Mouse (Mus musculus): Measurements from ENCODE around the gene Tulp2. TPM values are rescaled to one million over a fixed set of nuclear protein-coding genes. Genes with fewer than 3 reads are reported as not detected.

Gene Tulp2
- polyA plus RNA-seq, 1 experiment from 2014 or later: 1.1 TPM

- DNase-seq (ENCODE audit: low spot score) (peak; percentile 74), ATAC-seq (ENCODE audit: insufficient number of reproducible peaks, low FRiP score, low TSS enrichment, low read depth) (peak; percentile 72)
- H3K27ac ChIP-seq (replicated peaks; ENCODE audit: low read depth, low read length): no peak overlapping the region
- H3K36me3 ChIP-seq (ENCODE audit: control insufficient read depth, insufficient read depth, low read length): no peaks in the 10 kb centered on the region
- peak overlapping the region; percentile 38 for H3K4me3 ChIP-seq (ENCODE audit: low read depth, low read length)
- H3K4me1 ChIP-seq (ENCODE audit: control insufficient read depth, insufficient read depth, low read length): 0 out of 2 replicates have a peak, but pooled peaks cover 5% of the 10 kb centered on the region
- peak overlapping the region; percentile 65 for H3K4me2 ChIP-seq (ENCODE audit: low read depth, severe bottlenecking)
- no peaks in the 10 kb centered on the region for H3K9me3 ChIP-seq (ENCODE audit: control insufficient read depth, low read length)
- H3K9ac ChIP-seq (ENCODE audit: low read length): peak overlapping the region; percentile 40
- WGBS: 3% methylated on average over 29 of the region's 29 CpGs
- H3K27me3 ChIP-seq (ENCODE audit: control insufficient read depth, insufficient read depth, low read length): no peaks in the 10 kb centered on the region
Observed at GRCm38 (mm10) chr7:45538163-45539041, 56.7 kb downstream of the Tulp2 start.

GRCm38 (mm10) chr7:45539095-45539494 is 57.4 kb downstream of the Tulp2 start:
- WGBS: 80% methylated on average over 3 of the region's 3 CpGs
- Histone ChIP-seq H3K9me3 (ENCODE audit: control insufficient read depth, low read length) (no peaks in the 10 kb centered on the region), H3K36me3 (ENCODE audit: control insufficient read depth, insufficient read depth, low read length) (no peaks in the 10 kb centered on the region), H3K4me2 (ENCODE audit: low read depth, severe bottlenecking) (no peak overlapping the region; the same call in 1 of the 2 replicates), H3K4me3 (ENCODE audit: low read depth, low read length) (no peak overlapping the region), H3K9ac (ENCODE audit: low read length) (no peak overlapping the region), H3K4me1 (ENCODE audit: control insufficient read depth, insufficient read depth, low read length) (0 out of 2 replicates have a peak, but pooled peaks cover 5% of the 10 kb centered on the region), H3K27me3 (ENCODE audit: control insufficient read depth, insufficient read depth, low read length) (no peaks in the 10 kb centered on the region), H3K27ac (replicated peaks; ENCODE audit: low read depth, low read length) (no peak overlapping the region)
- ATAC-seq (ENCODE audit: insufficient number of reproducible peaks, low FRiP score, low TSS enrichment, low read depth) (no peak), DNase-seq (ENCODE audit: low spot score) (no peak)

- 54% methylated on average over 2 of the region's 2 CpGs for WGBS
- no peaks in the 10 kb centered on the region for H3K36me3 ChIP-seq (ENCODE audit: control insufficient read depth, insufficient read depth, low read length)
- H3K4me1 ChIP-seq (ENCODE audit: control insufficient read depth, insufficient read depth, low read length): 0 out of 2 replicates have a peak, but pooled peaks cover 5% of the 10 kb centered on the region
- DNase-seq (ENCODE audit: low spot score) (no peak), ATAC-seq (ENCODE audit: insufficient number of reproducible peaks, low FRiP score, low TSS enrichment, low read depth) (no peak)
- H3K9ac ChIP-seq (ENCODE audit: low read length): no peak overlapping the region
- no peaks in the 10 kb centered on the region for H3K27me3 ChIP-seq (ENCODE audit: control insufficient read depth, insufficient read depth, low read length)
- H3K4me3 ChIP-seq (ENCODE audit: low read depth, low read length): no peak overlapping the region
- no peaks in the 10 kb centered on the region; the same call in 1 of the 2 replicates for H3K9me3 ChIP-seq (ENCODE audit: control insufficient read depth, low read length)
- H3K4me2 ChIP-seq (ENCODE audit: low read depth, severe bottlenecking): no peak overlapping the region
- H3K27ac ChIP-seq (replicated peaks; ENCODE audit: low read depth, low read length): no peak overlapping the region
Observed at GRCm38 (mm10) chr7:45540213-45540612, 58.5 kb downstream of the Tulp2 start.

GRCm38 (mm10) chr7:45544525-45544924 is 62.8 kb downstream of the Tulp2 start:
- DNase-seq (ENCODE audit: low spot score) (no peak), ATAC-seq (ENCODE audit: insufficient number of reproducible peaks, low FRiP score, low TSS enrichment, low read depth) (no peak)
- H3K27me3 ChIP-seq (ENCODE audit: control insufficient read depth, insufficient read depth, low read length): no peaks in the 10 kb centered on the region
- no peak overlapping the region for H3K9ac ChIP-seq (ENCODE audit: low read length)
- H3K4me3 ChIP-seq (ENCODE audit: low read depth, low read length): no peak overlapping the region
- H3K9me3 ChIP-seq (ENCODE audit: control insufficient read depth, low read length): no peaks in the 10 kb centered on the region; the same call in 1 of the 2 replicates
- H3K4me1 ChIP-seq (ENCODE audit: control insufficient read depth, insufficient read depth, low read length): no peaks in the 10 kb centered on the region
- 83% methylated on average over 1 of the region's 1 CpGs for WGBS
- no peaks in the 10 kb centered on the region for H3K36me3 ChIP-seq (ENCODE audit: control insufficient read depth, insufficient read depth, low read length)
- no peak overlapping the region for H3K27ac ChIP-seq (replicated peaks; ENCODE audit: low read depth, low read length)
- H3K4me2 ChIP-seq (ENCODE audit: low read depth, severe bottlenecking): no peak overlapping the region

DNA sequence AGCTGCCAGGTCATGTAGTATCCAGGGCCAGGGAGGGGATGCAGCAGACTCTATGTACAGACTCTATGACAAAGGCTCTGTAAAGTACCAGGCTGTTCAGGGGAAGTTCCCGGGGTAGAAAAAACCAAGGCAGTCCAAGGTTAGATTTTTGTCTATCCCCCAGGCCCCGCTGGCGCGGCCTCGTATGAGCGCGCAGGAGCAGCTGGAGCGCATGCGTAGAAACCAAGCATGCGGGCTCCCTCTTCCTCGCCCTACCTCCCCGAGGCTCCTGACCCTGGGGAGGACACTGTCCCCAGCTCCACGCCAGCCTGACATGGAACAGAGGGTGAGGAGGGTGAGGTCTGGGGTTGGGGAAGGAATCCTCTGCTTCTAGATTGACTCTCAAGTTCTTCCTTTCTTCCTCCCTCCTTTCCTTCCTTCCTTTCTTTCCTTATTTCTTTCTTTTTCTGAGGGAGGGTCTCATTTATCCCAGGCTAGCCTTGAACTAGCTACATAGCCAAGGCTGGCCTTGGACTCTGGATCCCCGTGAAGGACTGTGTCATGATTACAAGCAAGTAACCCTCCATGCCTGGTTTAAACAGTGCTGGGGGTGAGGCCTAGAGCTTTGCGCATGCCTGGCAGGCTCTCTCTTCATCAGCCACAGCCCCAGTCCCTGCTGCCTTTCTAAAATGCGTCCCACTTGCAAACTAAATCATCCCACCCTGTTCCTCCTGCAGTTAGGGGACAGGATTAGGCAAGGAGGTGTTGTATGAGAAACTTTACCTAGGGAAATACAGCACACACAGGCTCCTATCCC is 68.2 kb downstream of the Tulp2 start:
- Histone ChIP-seq H3K4me3 (ENCODE audit: low read depth, low read length) (no peak overlapping the region), H3K36me3 (ENCODE audit: control insufficient read depth, insufficient read depth, low read length) (no peaks in the 10 kb centered on the region), H3K9me3 (ENCODE audit: control insufficient read depth, low read length) (no peaks in the 10 kb centered on the region), H3K27ac (replicated peaks; ENCODE audit: low read depth, low read length) (no peak overlapping the region), H3K27me3 (ENCODE audit: control insufficient read depth, insufficient read depth, low read length) (no peaks in the 10 kb centered on the region), H3K9ac (ENCODE audit: low read length) (no peak overlapping the region), H3K4me1 (ENCODE audit: control insufficient read depth, insufficient read depth, low read length) (0 out of 2 replicates have a peak, but pooled peaks cover 2% of the 10 kb centered on the region), H3K4me2 (ENCODE audit: low read depth, severe bottlenecking) (no peak overlapping the region)
- 85% methylated on average over 16 of the region's 16 CpGs for WGBS
- no peak for DNase-seq (ENCODE audit: low spot score)
- no peak for ATAC-seq (ENCODE audit: insufficient number of reproducible peaks, low FRiP score, low TSS enrichment, low read depth)

DNA sequence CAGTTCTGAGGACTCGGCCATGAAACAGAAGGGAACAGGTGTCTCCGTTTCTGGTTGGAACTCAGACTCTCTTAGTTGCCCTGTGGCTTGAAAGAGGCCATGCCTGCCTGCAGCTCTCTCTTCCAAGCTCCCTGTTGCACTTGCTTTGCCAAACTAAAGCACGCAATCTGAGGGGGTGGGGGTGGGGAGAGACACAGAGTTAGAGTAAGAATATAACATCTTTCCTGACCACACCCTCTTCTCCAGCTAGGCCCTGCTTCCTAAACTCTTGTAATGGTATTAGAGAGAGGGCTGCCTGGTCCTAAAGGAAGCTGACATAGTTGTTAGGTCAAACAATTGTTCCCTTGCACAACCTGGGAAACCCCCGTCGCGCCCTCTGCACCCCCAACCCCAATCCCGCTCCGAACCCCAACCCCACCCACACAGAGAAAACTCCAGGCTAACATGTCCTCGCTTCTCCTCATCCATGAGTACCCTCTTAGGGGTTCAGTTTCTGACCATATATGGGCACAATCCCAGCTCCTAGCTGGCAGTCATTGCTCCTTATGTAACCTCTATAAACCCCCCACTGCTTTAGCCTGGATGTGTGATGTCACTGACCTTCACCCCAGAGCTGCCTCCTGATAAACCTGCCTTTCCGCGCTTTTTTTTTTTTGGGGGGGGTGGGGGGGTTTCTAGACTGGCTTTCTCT is 69.3 kb downstream of the Tulp2 start:
- ATAC-seq (ENCODE audit: insufficient number of reproducible peaks, low FRiP score, low TSS enrichment, low read depth) (no peak), DNase-seq (ENCODE audit: low spot score) (no peak)
- Histone ChIP-seq H3K36me3 (ENCODE audit: control insufficient read depth, insufficient read depth, low read length) (no peaks in the 10 kb centered on the region), H3K9me3 (ENCODE audit: control insufficient read depth, low read length) (no peaks in the 10 kb centered on the region), H3K4me1 (ENCODE audit: control insufficient read depth, insufficient read depth, low read length) (0 out of 2 replicates have a peak, but pooled peaks cover 3% of the 10 kb centered on the region), H3K4me2 (ENCODE audit: low read depth, severe bottlenecking) (no peak overlapping the region), H3K9ac (ENCODE audit: low read length) (no peak overlapping the region), H3K27ac (replicated peaks; ENCODE audit: low read depth, low read length) (no peak overlapping the region), H3K4me3 (ENCODE audit: low read depth, low read length) (no peak overlapping the region), H3K27me3 (ENCODE audit: control insufficient read depth, insufficient read depth, low read length) (no peaks in the 10 kb centered on the region)
- 68% methylated on average over 11 of the region's 11 CpGs for WGBS

- Histone ChIP-seq H3K4me2 (ENCODE audit: low read depth, severe bottlenecking) (no peak overlapping the region), H3K27me3 (ENCODE audit: control insufficient read depth, insufficient read depth, low read length) (no peaks in the 10 kb centered on the region), H3K4me1 (ENCODE audit: control insufficient read depth, insufficient read depth, low read length) (0 out of 2 replicates have a peak, but pooled peaks cover 3% of the 10 kb centered on the region), H3K9me3 (ENCODE audit: control insufficient read depth, low read length) (no peaks in the 10 kb centered on the region), H3K9ac (ENCODE audit: low read length) (no peak overlapping the region), H3K27ac (replicated peaks; ENCODE audit: low read depth, low read length) (no peak overlapping the region), H3K36me3 (ENCODE audit: control insufficient read depth, insufficient read depth, low read length) (no peaks in the 10 kb centered on the region), H3K4me3 (ENCODE audit: low read depth, low read length) (no peak overlapping the region)
- 80% methylated on average over 8 of the region's 8 CpGs for WGBS
- no peak for DNase-seq (ENCODE audit: low spot score)
- ATAC-seq (ENCODE audit: insufficient number of reproducible peaks, low FRiP score, low TSS enrichment, low read depth): no peak
Observed at GRCm38 (mm10) chr7:45551512-45551883, 69.8 kb downstream of the Tulp2 start.

DNA sequence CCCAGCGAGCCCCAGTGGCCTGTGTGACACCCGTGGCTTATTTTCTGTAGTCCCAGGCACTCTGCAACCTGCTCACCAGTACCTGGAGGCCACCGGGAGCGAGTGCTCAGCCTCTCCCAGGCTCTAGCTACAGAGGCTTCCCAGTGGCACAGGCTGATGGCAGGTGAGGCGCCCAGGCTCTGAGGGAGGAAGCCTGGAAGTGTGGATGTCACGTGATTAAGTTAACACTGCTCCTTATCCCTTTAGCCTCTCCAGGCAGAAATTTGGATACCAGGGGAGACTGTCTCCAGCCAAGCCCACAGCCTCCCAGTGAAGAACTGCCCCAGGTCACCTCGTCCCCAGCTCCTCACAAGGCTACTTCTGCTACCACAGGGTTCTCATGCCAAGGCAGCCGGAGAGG is 71.8 kb downstream of the Tulp2 start:
- H3K4me1 ChIP-seq (ENCODE audit: control insufficient read depth, insufficient read depth, low read length): 0 out of 2 replicates have a peak, but pooled peaks cover 3% of the 10 kb centered on the region
- H3K4me2 ChIP-seq (ENCODE audit: low read depth, severe bottlenecking): no peak overlapping the region
- DNase-seq (ENCODE audit: low spot score): no peak
- H3K36me3 ChIP-seq (ENCODE audit: control insufficient read depth, insufficient read depth, low read length): no peaks in the 10 kb centered on the region
- no peak overlapping the region for H3K4me3 ChIP-seq (ENCODE audit: low read depth, low read length)
- no peaks in the 10 kb centered on the region for H3K27me3 ChIP-seq (ENCODE audit: control insufficient read depth, insufficient read depth, low read length)
- H3K9me3 ChIP-seq (ENCODE audit: control insufficient read depth, low read length): no peaks in the 10 kb centered on the region
- 67% methylated on average over 8 of the region's 8 CpGs for WGBS
- H3K9ac ChIP-seq (ENCODE audit: low read length): no peak overlapping the region
- no peak for ATAC-seq (ENCODE audit: insufficient number of reproducible peaks, low FRiP score, low TSS enrichment, low read depth)
- no peak overlapping the region for H3K27ac ChIP-seq (replicated peaks; ENCODE audit: low read depth, low read length)
